Comparison of ENCODE assay signal across 21 mouse cellular contexts in genomic region chr19:34906772-34907171, GRCm38 (mm10). TPM values are rescaled to one million over a fixed set of nuclear protein-coding genes. Genes with fewer than 3 reads are reported as not detected.
DNase-seq lines count a peak whose midpoint lies in the region; ATAC-seq and TF ChIP-seq lines count a peak whose summit lies in the region.
"Had no signal": no experiment of that assay in that cellular context is flagged by ENCODE, and none has a peak within 500 bp of the region (broad histone marks: within the 10 kb centered on the region; RNA-seq: fewer than 3 reads in every experiment).

No protein-coding gene starts in this region.

- H3K4me1 ChIP-seq in heart, embryonic 10.5 days = peaks cover 8% of the 10 kb centered on the region; the same call in 1 of the 2 replicates
- H3K4me1 ChIP-seq in heart, embryonic 14.5 days (ENCODE audit: control insufficient read depth in 2 of 2, insufficient read depth in 2 of 2, low read length in 2 of 2) = peaks cover 2 to 11% of the 10 kb centered on the region in 2 experiments; a peak in 2 of 4 replicates
- H3K4me1 ChIP-seq in heart, embryonic 16.5 days (ENCODE audit: control insufficient read depth, insufficient read depth, low read length) = 0 out of 2 replicates have a peak, but pooled peaks cover 2% of the 10 kb centered on the region
- no peaks in the 10 kb centered on the region for H3K4me1 ChIP-seq in forebrain, postnatal 0 days (ENCODE audit: insufficient read depth)
- H3K4me1 ChIP-seq: embryonic facial prominence, embryonic 15.5 days; forebrain, embryonic 15.5 days; hindbrain, embryonic 15.5 days had no signal

- H3K4me3 ChIP-seq in heart, embryonic 10.5 days = no peak overlapping the region
- no peak overlapping the region for H3K4me3 ChIP-seq in heart, embryonic 14.5 days (ENCODE audit: control insufficient read depth in 1 of 2, insufficient read depth in 1 of 2, low read depth in 1 of 2, low read length in 2 of 2)
- no peak overlapping the region for H3K4me3 ChIP-seq in heart, embryonic 16.5 days (ENCODE audit: low read length)
- H3K4me3 ChIP-seq in forebrain, postnatal 0 days (ENCODE audit: low read depth, low read length) = no peak overlapping the region
- H3K4me3 ChIP-seq: embryonic facial prominence, embryonic 15.5 days; forebrain, embryonic 15.5 days; gastrocnemius, adult 2 months; hindbrain, embryonic 15.5 days had no signal

- intact Hi-C loops in heart, postnatal 36 days (cut with DNase I) = no loop called here

- DNase-seq in heart, embryonic 10.5 days (ENCODE audit: low spot score) = no peak
- DNase-seq in heart, postnatal 4 days = no peak
- DNase-seq in heart, postnatal 36 days = no peak
- DNase-seq in forebrain, postnatal 0 days = no peak
- DNase-seq: adrenal gland, adult 8-10 months; adrenal gland, postnatal 36 days; cerebellum, adult 11 months; cerebellum, adult 8-10 months; cerebellum, postnatal 14 days; embryo, embryonic 11 days; gastrocnemius, adult 2 months; gastrocnemius, postnatal 25 days; kidney, adult 8-10 months had no signal

- H3K27me3 ChIP-seq in heart, embryonic 10.5 days (ENCODE audit: insufficient read depth, poor library complexity, severe bottlenecking) = no peaks in the 10 kb centered on the region
- no peaks in the 10 kb centered on the region for H3K27me3 ChIP-seq in heart, embryonic 14.5 days (ENCODE audit: control insufficient read depth, insufficient read depth, low read length)
- no peaks in the 10 kb centered on the region for H3K27me3 ChIP-seq in heart, embryonic 16.5 days (ENCODE audit: control insufficient read depth, insufficient read depth, low read length)
- H3K27me3 ChIP-seq in forebrain, postnatal 0 days (ENCODE audit: insufficient read depth, low read length) = no peaks in the 10 kb centered on the region
- H3K27me3 ChIP-seq: embryonic facial prominence, embryonic 15.5 days; forebrain, embryonic 15.5 days; hindbrain, embryonic 15.5 days had no signal

- no peak overlapping the region for H3K9ac ChIP-seq in heart, embryonic 14.5 days (ENCODE audit: low read length)
- H3K9ac ChIP-seq in heart, embryonic 16.5 days (ENCODE audit: low read length) = no peak overlapping the region
- H3K9ac ChIP-seq in forebrain, postnatal 0 days = no peak overlapping the region
- H3K9ac ChIP-seq: embryonic facial prominence, embryonic 15.5 days; forebrain, embryonic 15.5 days; hindbrain, embryonic 15.5 days had no signal

- ATAC-seq in heart, embryonic 14.5 days (ENCODE audit: insufficient number of reproducible peaks, insufficient read depth, low FRiP score, low read depth) = peak; percentile 43; the same call in 1 of the 2 replicates
- ATAC-seq in heart, embryonic 16.5 days (replicated peaks; ENCODE audit: extremely low read depth, insufficient read depth, low FRiP score) = peak; percentile 73
- ATAC-seq in forebrain, postnatal 0 days = no peak
- ATAC-seq in erythroblast, adult 5-6 weeks (replicated peaks; ENCODE audit: low FRiP score, poor library complexity, severe bottlenecking) = no peak
- ATAC-seq: forebrain, embryonic 15.5 days; inflammation-experienced regulatory T-cells, adult 6 months; intestine, postnatal 0 days had no signal

- no peaks in the 10 kb centered on the region for H3K36me3 ChIP-seq in heart, embryonic 10.5 days
- H3K36me3 ChIP-seq in heart, embryonic 14.5 days (ENCODE audit: control insufficient read depth, insufficient read depth, low read length) = no peaks in the 10 kb centered on the region
- no peaks in the 10 kb centered on the region for H3K36me3 ChIP-seq in heart, embryonic 16.5 days (ENCODE audit: control insufficient read depth, insufficient read depth)
- no peaks in the 10 kb centered on the region for H3K36me3 ChIP-seq in forebrain, postnatal 0 days (ENCODE audit: insufficient read depth)
- H3K36me3 ChIP-seq: embryonic facial prominence, embryonic 15.5 days; forebrain, embryonic 15.5 days; hindbrain, embryonic 15.5 days had no signal

- 58% methylated on average over 5 of the region's 5 CpGs for WGBS in heart, embryonic 10.5 days
- WGBS in heart, embryonic 14.5 days = 37% methylated on average over 5 of the region's 5 CpGs
- 48% methylated on average over 5 of the region's 5 CpGs for WGBS in heart, embryonic 16.5 days
- WGBS in forebrain, postnatal 0 days = 85% methylated on average over 5 of the region's 5 CpGs

- peak overlapping the region; percentile 34; the same call in 1 of the 2 replicates for H3K4me2 ChIP-seq in heart, embryonic 14.5 days (ENCODE audit: low read length)
- 0 out of 2 replicates have a peak overlapping the region, but pooled peaks have one; percentile 1 for H3K4me2 ChIP-seq in heart, embryonic 16.5 days (ENCODE audit: low read depth, low read length)
- no peak overlapping the region for H3K4me2 ChIP-seq in forebrain, postnatal 0 days (ENCODE audit: low read depth)
- H3K4me2 ChIP-seq: embryonic facial prominence, embryonic 15.5 days; forebrain, embryonic 15.5 days; hindbrain, embryonic 15.5 days had no signal

- no peaks in the 10 kb centered on the region; the same call in 1 of the 2 replicates for H3K9me3 ChIP-seq in heart, embryonic 10.5 days
- 0 out of 2 replicates have a peak, but pooled peaks cover 3% of the 10 kb centered on the region for H3K9me3 ChIP-seq in heart, embryonic 14.5 days (ENCODE audit: control insufficient read depth, low read length)
- H3K9me3 ChIP-seq in heart, embryonic 16.5 days (replicated peaks; ENCODE audit: control insufficient read depth, low read length) = peaks cover 2% of the 10 kb centered on the region; the same call in 1 of the 2 replicates
- no peaks in the 10 kb centered on the region for H3K9me3 ChIP-seq in forebrain, postnatal 0 days (ENCODE audit: low read length)
- H3K9me3 ChIP-seq: embryonic facial prominence, embryonic 15.5 days; forebrain, embryonic 15.5 days; hindbrain, embryonic 15.5 days had no signal

- H3K27ac ChIP-seq in heart, embryonic 10.5 days = peak overlapping the region; percentile 47; the same call in 1 of the 2 replicates
- H3K27ac ChIP-seq in heart, embryonic 14.5 days (replicated peaks in 1 of 2; ENCODE audit: control insufficient read depth in 1 of 2, insufficient read depth in 1 of 2, low read depth in 2 of 2, low read length in 2 of 2) = peak overlapping the region; percentile 45 to 53; a peak in 2 of 4 replicates
- H3K27ac ChIP-seq in heart, embryonic 16.5 days (ENCODE audit: low read length) = peak overlapping the region; percentile 72
- no peak overlapping the region for H3K27ac ChIP-seq in forebrain, postnatal 0 days (ENCODE audit: low read depth, low read length)
- H3K27ac ChIP-seq: embryonic facial prominence, embryonic 15.5 days; forebrain, embryonic 15.5 days; gastrocnemius, adult 2 months; hindbrain, embryonic 15.5 days had no signal

- no peak for TF ChIP-seq CTCF in forebrain, postnatal 0 days (IDR thresholded peaks at IDR 0.05; ENCODE audit: low read depth)

RNA-seq across cellular contexts. Expression of gene Kif20b, which starts 15.4 kb away (rescaled TPM):
- polyA plus RNA-seq in heart, embryonic 10.5 days (2016; fragmentation: Nextera tagmentation; extraction: Ambion mirVana) = 46.0 and 69.5 TPM in 2 replicates
- 10 to 100 TPM; 19.7 to 23.2 TPM for total RNA-seq in heart, postnatal 4 days (2021)
- 33.2 and 38.0 TPM in 2 replicates for polyA plus RNA-seq in heart, embryonic 14.5 days (2014; fragmentation: Nextera tagmentation; extraction: Ambion mirVana)
- 1 to 10 TPM; 1.6 to 1.9 TPM for total RNA-seq in heart, postnatal 36 days (2021)
- polyA plus RNA-seq in heart, embryonic 16.5 days (2015; fragmentation: Nextera tagmentation; extraction: Ambion mirVana) = 37.9 and 39.9 TPM in 2 replicates
- total RNA-seq in forebrain, postnatal 0 days (2014; rRNA removed) = 2.2 and 4.5 TPM in 2 replicates
- polyA plus RNA-seq in forebrain, postnatal 0 days (2015; fragmentation: Nextera tagmentation; extraction: Ambion mirVana) = 3.9 and 4.7 TPM in 2 replicates
- total RNA-seq in erythroblast, adult 5-6 weeks (2015; ENCODE audit: low replicate concordance) = 27.1 and 28.6 TPM in 2 replicates
- total RNA-seq in erythroblast, adult 5-6 weeks (2017; ENCODE audit: low replicate concordance) = 30.5 and 57.3 TPM in 2 replicates

RNA-seq across cellular contexts. Expression of gene Pank1, which starts 27.5 kb away (rescaled TPM):
- 7.7 and 8.8 TPM in 2 replicates for polyA plus RNA-seq in heart, embryonic 10.5 days (2016; fragmentation: Nextera tagmentation; extraction: Ambion mirVana)
- total RNA-seq in heart, postnatal 4 days (2021) = 10 to 100 TPM; 27.3 to 29.0 TPM
- polyA plus RNA-seq in heart, embryonic 14.5 days (2014; fragmentation: Nextera tagmentation; extraction: Ambion mirVana) = 17.5 and 19.4 TPM in 2 replicates
- 10 to 100 TPM; 51.7 to 56.2 TPM for total RNA-seq in heart, postnatal 36 days (2021)
- 12.9 and 14.8 TPM in 2 replicates for polyA plus RNA-seq in heart, embryonic 16.5 days (2015; fragmentation: Nextera tagmentation; extraction: Ambion mirVana)
- total RNA-seq in forebrain, postnatal 0 days (2014; rRNA removed) = 11.8 and 14.6 TPM in 2 replicates
- polyA plus RNA-seq in forebrain, postnatal 0 days (2015; fragmentation: Nextera tagmentation; extraction: Ambion mirVana) = 3.6 and 5.5 TPM in 2 replicates
- 0.84 and 1.5 TPM in 2 replicates for total RNA-seq in erythroblast, adult 5-6 weeks (2015; ENCODE audit: low replicate concordance)
- 1.1 and 1.4 TPM in 2 replicates for total RNA-seq in erythroblast, adult 5-6 weeks (2017; ENCODE audit: low replicate concordance)

Comparison
In these comparisons a context has a peak if more than half of its experiments do, and no peak if none do; other contexts are left out.
1. ATAC-seq: peak in heart, embryonic 14.5 days (single experiment) and heart, embryonic 16.5 days (single experiment); none in forebrain, postnatal 0 days (single experiment) and erythroblast, adult 5-6 weeks (single experiment).